Mouse (Mus musculus) olfactory bulb, adult 2 months (tissue): ENCODE data around the gene Tacc3. TPM values are rescaled to one million over a fixed set of nuclear protein-coding genes. Genes with fewer than 3 reads are reported as not detected.
A peak's percentile ranks its signal among the peaks of the same experiment; 100 is the strongest.

ENCODE experiments used
- H3K27ac ChIP-seq: fragments of 200-500 bp; 2 replicates; pipeline ENCODE4 v1.5.1; 2012; ENCODE audit warnings: low read depth, low read length; ENCODE audit not compliant: insufficient read depth
- H3K4me1 ChIP-seq: fragments of 200-500 bp; 2 replicates; pipeline ENCODE4 v1.6.1; 2012; ENCODE audit warnings: low read length; ENCODE audit not compliant: control insufficient read depth, insufficient read depth
- H3K4me3 ChIP-seq: fragments of 200-500 bp; 2 replicates; pipeline ENCODE4 v1.5.1; 2012; ENCODE audit warnings: mild to moderate bottlenecking, low read depth, low read length, moderate library complexity; ENCODE audit not compliant: insufficient read depth
- CTCF ChIP-seq: fragments of 200-500 bp; IDR thresholded peaks from 2 replicates; pipeline ENCODE4 v1.5.1; 2012; ENCODE audit warnings: low read depth, mild to moderate bottlenecking, low read length, moderate library complexity; ENCODE audit not compliant: insufficient read depth
- POLR2A ChIP-seq: fragments of 200-500 bp; IDR thresholded peaks from 2 replicates; pipeline ENCODE4 v1.6.1; 2012; ENCODE audit warnings: mild to moderate bottlenecking, low read depth, low read length, moderate library complexity; ENCODE audit not compliant: insufficient read depth
- WGBS: fragments of 180-500 bp; shearing (Covaris S2); methylation state at CpG from one replicate; pipeline ENCODE4 v1.1.7; 2018; 5-methylcytosine and 5-hydroxymethylcytosine counted together
- polyA plus RNA-seq: library from polyadenylated mRNA; stranded (reverse); fragments of >200 nt; gene quantifications from 2 replicates; pipeline ENCODE4 v1.2.4, GENCODE M21; 2012; ENCODE audit warnings: low replicate concordance; ENCODE audit not compliant: missing spikeins, insufficient read depth, insufficient read length

The Tacc3 gene
- polyA plus RNA-seq, 1 experiment, result not detected

- H3K27ac ChIP-seq, result no peak overlapping the region
- peaks cover 19% of the 10 kb centered on the region for H3K4me1 ChIP-seq
- 77% methylated on average over 14 of the region's 14 CpGs for WGBS
- TF ChIP-seq CTCF (no peak), POLR2A (no peak)
- H3K4me3 ChIP-seq, result no peak overlapping the region
Measured at GRCm38 (mm10) chr5:33688278-33689220, 30.6 kb downstream of the Tacc3 start.

- WGBS, result 34% methylated on average over 20 of the region's 20 CpGs
- H3K27ac ChIP-seq, result no peak overlapping the region
- H3K4me1 ChIP-seq, result peaks cover 19% of the 10 kb centered on the region
- no peak overlapping the region for H3K4me3 ChIP-seq
- no peak for TF ChIP-seq CTCF
Measured at GRCm38 (mm10) chr5:33689221-33689844, 31.4 kb downstream of the Tacc3 start.

- no peak overlapping the region for H3K4me3 ChIP-seq
- H3K4me1 ChIP-seq, result peaks cover 19% of the 10 kb centered on the region
- 70% methylated on average over 11 of the region's 11 CpGs for WGBS
- no peak overlapping the region for H3K27ac ChIP-seq
- TF ChIP-seq POLR2A, result no peak
- no peak for TF ChIP-seq CTCF
Measured at GRCm38 (mm10) chr5:33689852-33690645, 32.1 kb downstream of the Tacc3 start.

- WGBS, result 41% methylated on average over 24 of the region's 24 CpGs
- TF ChIP-seq CTCF (no peak), POLR2A (no peak)
- no peak overlapping the region for H3K27ac ChIP-seq
- no peak overlapping the region for H3K4me3 ChIP-seq
- peaks cover 22% of the 10 kb centered on the region for H3K4me1 ChIP-seq
Measured at GRCm38 (mm10) chr5:33692393-33692792, 34.5 kb downstream of the Tacc3 start.

GRCm38 (mm10) chr5:33694461-33694847 lies 36.5 kb downstream of the Tacc3 start:
- H3K4me3 ChIP-seq, result no peak overlapping the region
- 86% methylated on average over 9 of the region's 9 CpGs for WGBS
- no peak for TF ChIP-seq POLR2A
- TF ChIP-seq CTCF, result no peak
- peaks cover 28% of the 10 kb centered on the region for H3K4me1 ChIP-seq
- H3K27ac ChIP-seq, result no peak overlapping the region

- Histone ChIP-seq H3K4me1 (peaks cover 23% of the 10 kb centered on the region), H3K27ac (no peak overlapping the region), H3K4me3 (peak overlapping the region; percentile 50)
- TF ChIP-seq CTCF (no peak), POLR2A (no peak)
- WGBS, result 5% methylated on average over 70 of the region's 71 CpGs
Measured at GRCm38 (mm10) chr5:33694848-33695717, 37.2 kb downstream of the Tacc3 start.

GRCm38 (mm10) chr5:33695718-33696121 lies 37.8 kb downstream of the Tacc3 start:
- Histone ChIP-seq H3K27ac (no peak overlapping the region), H3K4me3 (peak overlapping the region; percentile 50), H3K4me1 (peaks cover 23% of the 10 kb centered on the region)
- 15% methylated on average over 24 of the region's 24 CpGs for WGBS
- TF ChIP-seq POLR2A, result no peak

GRCm38 (mm10) chr5:33696430-33696829 lies 38.5 kb downstream of the Tacc3 start:
- no peak overlapping the region for H3K27ac ChIP-seq
- WGBS, result 85% methylated on average over 5 of the region's 5 CpGs
- H3K4me1 ChIP-seq, result peaks cover 23% of the 10 kb centered on the region
- TF ChIP-seq CTCF, result no peak
- TF ChIP-seq POLR2A, result no peak
- H3K4me3 ChIP-seq, result no peak overlapping the region
